Mouse (Mus musculus) frontal cortex, adult 2 months (tissue): Measurements from ENCODE around the gene Islr. TPM values are rescaled to one million over a fixed set of nuclear protein-coding genes. Genes with fewer than 3 reads are reported as not detected.
"Not testable (repeated sequence)": the region's sequence is repeated elsewhere in the genome, so short reads cannot be mapped to it uniquely, and the experiment has no call there.

Experiments used
- DNase-seq, 2 experiments: peaks; one replicate each; pipeline ENCODE4 v3.0.0; 2022; ENCODE audit warnings: low spot score in 1 of 2; ENCODE audit errors: extremely low spot score in 1 of 2
- polyA plus RNA-seq: library from polyadenylated mRNA; depleted of rRNA; stranded (reverse); fragments of >200 nt; gene quantifications from 2 replicates; pipeline ENCODE4 v1.2.3, GENCODE M21; 2012; rRNA removed

Gene Islr
- 96.8 and 108 TPM in 2 replicates for polyA plus RNA-seq

GRCm38 (mm10) chr9:58203516-58204447 is at the start of gene Islr, which contains the start of gene Islr2:
Islr (minus strand) TSS chr9:58204306.
Islr2 (minus strand) TSS chr9:58204319.
- DNase-seq, result peak in 1 of 2 experiments; percentile 66

- DNase-seq, result not testable (repeated sequence)
Observed at GRCm38 (mm10) chr9:58253805-58254122, 49.7 kb upstream of the Islr start.

GRCm38 (mm10) chr9:58253033-58253804 is 49.1 kb upstream of the Islr start, which contains the start of gene Stoml1:
Stoml1 (plus strand) TSS chr9:58253164.
- peak; percentile 93 to 96 for DNase-seq

GRCm38 (mm10) chr9:58250730-58251129 is 46.6 kb upstream of the Islr start:
- DNase-seq, result not testable (repeated sequence)

- no peak for DNase-seq
Observed at GRCm38 (mm10) chr9:58250322-58250721, 46.2 kb upstream of the Islr start.

GRCm38 (mm10) chr9:58249592-58250192 is 45.6 kb upstream of the Islr start, which contains the start of gene Pml:
Pml (minus strand) TSS chr9:58249786.
- DNase-seq, result peak in 1 of 2 experiments; percentile 75

- no peak for DNase-seq
Observed at GRCm38 (mm10) chr9:58248746-58249413, 44.8 kb upstream of the Islr start.

GRCm38 (mm10) chr9:58247064-58247759 is 43.1 kb upstream of the Islr start:
- peak; percentile 66 to 84 for DNase-seq

GRCm38 (mm10) chr9:58246083-58246591 is 42.0 kb upstream of the Islr start:
- no peak for DNase-seq

GRCm38 (mm10) chr9:58243696-58244095 is 39.6 kb upstream of the Islr start:
- DNase-seq, result no peak

- DNase-seq, result peak in 1 of 2 experiments; percentile 43
Observed at GRCm38 (mm10) chr9:58242696-58243095, 38.6 kb upstream of the Islr start.

GRCm38 (mm10) chr9:58241780-58242485 is 37.8 kb upstream of the Islr start:
- no peak for DNase-seq

GRCm38 (mm10) chr9:58234502-58235015 is 30.5 kb upstream of the Islr start:
- DNase-seq, result no peak

GRCm38 (mm10) chr9:58232374-58232773 is 28.3 kb upstream of the Islr start:
- DNase-seq, result no peak

GRCm38 (mm10) chr9:58231746-58232145 is 27.6 kb upstream of the Islr start:
- DNase-seq, result no peak

GRCm38 (mm10) chr9:58228777-58229466 is 24.8 kb upstream of the Islr start:
- DNase-seq, result no peak

GRCm38 (mm10) chr9:58225915-58226913 is 22.1 kb upstream of the Islr start:
- peak in 1 of 2 experiments; percentile 77 for DNase-seq
